Mouse (Mus musculus) ES-E14 (cell line): ENCODE results near the gene Treh.

ENCODE experiments used
- CHD2 ChIP-seq: IDR thresholded peaks from 2 replicates; pipeline ENCODE4 v1.6.1; 2014; ENCODE audit warnings: mild to moderate bottlenecking, low read depth, low read length, inconsistent platforms
- HCFC1 ChIP-seq: IDR thresholded peaks from 2 replicates; pipeline ENCODE4 v1.6.1; 2012; ENCODE audit warnings: low read length, inconsistent platforms, borderline replicate concordance; ENCODE audit not compliant: insufficient read depth
- MAFK ChIP-seq: IDR thresholded peaks from 2 replicates; pipeline ENCODE4 v1.6.1; 2014; ENCODE audit warnings: mild to moderate bottlenecking, low read depth, low read length, inconsistent platforms; ENCODE audit not compliant: insufficient read depth
- ZC3H11A ChIP-seq: IDR thresholded peaks from 2 replicates; pipeline ENCODE4 v1.6.1; 2012; ENCODE audit warnings: low read depth, mild to moderate bottlenecking, inconsistent platforms, low read length, borderline replicate concordance
- ZNF384 ChIP-seq: IDR thresholded peaks from 2 replicates; pipeline ENCODE4 v1.6.1; 2012; ENCODE audit warnings: low read depth, low read length, inconsistent platforms

DNA sequence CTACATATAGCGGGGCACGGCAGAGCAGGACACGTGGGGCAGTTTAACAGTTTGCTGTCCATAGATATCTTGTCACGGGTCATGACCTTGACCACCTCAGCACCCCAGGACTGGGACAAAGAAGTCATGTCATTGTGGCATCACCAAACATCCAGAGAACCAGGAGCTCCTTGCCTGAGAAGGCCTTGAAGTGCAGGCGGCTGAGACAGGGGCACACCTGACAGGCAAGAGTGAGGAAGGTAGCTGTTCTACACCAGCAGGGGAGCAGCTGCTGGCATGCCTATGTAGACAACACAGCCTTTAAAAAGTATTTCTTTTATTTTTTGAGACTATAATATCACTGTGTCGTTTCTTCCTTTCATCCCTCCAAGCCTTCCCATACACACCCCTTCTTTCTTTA, 26.7 kb upstream of the Treh start:
- TF ChIP-seq HCFC1, result no peak
- TF ChIP-seq CHD2, result no peak
- TF ChIP-seq ZNF384, result no peak
- no peak for TF ChIP-seq MAFK
- TF ChIP-seq ZC3H11A, result no peak
